Mouse (Mus musculus) retina, postnatal 7 days (tissue): ENCODE data around the gene Adarb1.

ENCODE experiments used
- DNase-seq: peaks from one replicate; pipeline ENCODE4 v3.0.0-alpha.2; 2012; ENCODE audit warnings: low read depth, low spot score

Adarb1 gene

DNA sequence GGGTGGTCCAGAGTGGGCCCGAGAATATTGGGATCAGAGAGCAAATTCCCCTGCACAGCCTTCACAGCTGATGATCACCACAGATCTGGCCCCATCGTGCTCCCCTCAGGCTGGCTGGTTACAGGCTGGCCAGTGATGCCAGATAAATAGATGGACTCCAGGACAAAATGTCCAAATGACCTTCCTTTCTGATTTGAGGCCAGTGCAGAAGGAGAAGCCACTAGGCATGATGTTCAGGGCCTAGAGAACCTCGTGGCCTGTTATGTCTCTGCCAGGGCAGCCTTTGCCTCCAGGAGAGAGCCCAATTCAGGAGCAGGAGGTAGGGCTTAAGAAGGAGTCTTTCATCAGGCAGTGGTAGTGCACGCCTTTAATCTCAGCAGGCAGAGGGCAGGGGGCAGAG is 17.3 kb upstream of the Adarb1 start:
- no peak for DNase-seq

GRCm38 (mm10) chr10:77434457-77435151 is 16.5 kb upstream of the Adarb1 start:
- no peak for DNase-seq

GRCm38 (mm10) chr10:77434076-77434456 is 16.0 kb upstream of the Adarb1 start:
- DNase-seq: no peak

GRCm38 (mm10) chr10:77430771-77431170 is 12.7 kb upstream of the Adarb1 start:
- no peak for DNase-seq

- DNase-seq: no peak
Observed at GRCm38 (mm10) chr10:77429921-77430320, 11.9 kb upstream of the Adarb1 start.

GRCm38 (mm10) chr10:77427610-77428009 is 9.5 kb upstream of the Adarb1 start:
- no peak for DNase-seq

DNA sequence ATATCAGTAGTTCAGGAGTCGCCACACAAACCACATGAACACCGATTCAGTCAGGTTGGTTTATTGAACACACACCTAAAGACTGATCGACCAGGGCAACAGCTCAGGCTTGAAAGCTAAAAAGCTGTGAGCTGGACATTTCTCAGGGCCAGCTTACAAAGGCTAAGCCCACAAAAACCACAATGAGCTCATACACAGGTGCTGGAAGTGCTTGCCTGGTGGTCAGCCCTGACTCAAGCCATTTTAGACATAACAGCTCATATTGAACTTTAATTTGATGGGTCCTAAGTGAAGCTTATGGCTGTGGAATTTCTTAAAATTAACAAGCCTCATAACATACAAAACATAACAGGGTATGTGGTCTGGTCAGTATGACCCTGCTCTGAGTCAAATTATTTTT is 2.1 kb upstream of the Adarb1 start:
- DNase-seq: no peak

DNA sequence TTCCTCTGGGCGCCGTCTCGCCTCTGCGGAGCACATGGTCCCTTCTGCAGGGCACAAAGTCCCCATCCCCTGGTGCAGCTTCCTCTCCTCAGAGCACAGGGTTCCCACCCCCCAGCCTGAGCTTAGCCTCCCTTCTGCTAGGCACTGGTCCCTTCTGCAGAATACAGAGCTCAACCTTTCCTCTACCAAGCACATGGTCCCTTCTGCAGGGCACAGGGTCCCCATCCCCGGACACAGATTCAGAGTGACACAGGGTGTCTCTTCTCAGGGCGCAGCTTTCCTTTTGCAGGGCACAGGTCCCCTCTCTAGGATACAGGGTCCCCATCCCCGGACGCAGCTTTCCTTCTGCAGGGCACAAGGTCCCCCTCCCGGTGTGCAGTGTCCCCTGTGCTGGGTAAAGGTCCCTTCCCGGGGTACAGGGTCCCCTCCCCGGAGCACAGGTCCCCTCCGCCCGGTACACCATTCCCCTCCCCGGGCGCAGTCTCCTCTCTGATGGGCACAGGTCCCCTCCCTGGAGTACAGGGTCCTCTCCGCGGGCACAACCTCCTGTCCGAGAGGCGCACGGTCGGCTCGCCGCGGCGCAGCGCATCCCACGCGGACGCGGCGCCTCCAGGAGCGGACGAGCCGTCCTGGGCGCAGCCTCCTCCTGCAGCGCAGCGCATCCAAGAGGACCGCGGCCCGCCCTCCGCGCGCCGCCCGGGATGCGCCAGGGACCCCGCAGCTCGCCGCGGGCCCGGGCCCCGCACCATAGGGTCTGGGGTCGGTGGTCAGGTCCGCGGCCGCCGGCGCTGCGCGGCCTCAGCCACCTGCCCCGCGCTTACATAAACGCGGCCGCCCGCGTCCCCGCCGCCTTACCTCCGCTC is 599 bp downstream of the Adarb1 start:
- DNase-seq: no peak

DNA sequence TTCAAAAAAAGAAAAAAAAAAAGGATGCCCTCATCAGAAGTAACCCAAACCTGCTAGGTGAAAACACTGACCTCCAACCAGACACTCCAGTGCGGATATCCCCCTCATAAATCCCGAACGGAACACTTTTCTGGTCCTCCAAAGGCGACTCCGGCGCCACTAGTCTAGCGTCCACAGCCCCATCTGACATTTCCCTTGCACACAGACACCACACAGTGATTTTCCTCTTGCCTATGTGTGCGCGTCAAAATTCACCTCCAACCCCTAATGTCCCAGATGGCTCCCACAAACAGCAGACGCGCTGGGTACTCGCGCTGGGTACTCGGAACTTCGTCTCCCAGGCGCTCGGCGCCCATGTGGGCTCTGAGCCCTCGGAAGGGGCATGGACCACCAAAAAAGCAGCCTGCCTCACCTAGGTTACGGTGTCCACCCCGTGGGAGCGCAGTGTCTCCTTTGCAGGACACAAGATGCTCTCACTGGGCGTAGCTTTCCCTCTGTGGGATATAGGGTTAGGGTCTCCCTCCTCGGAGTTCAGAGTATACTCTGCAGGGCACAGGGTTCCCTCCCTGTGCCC is 1.3 kb downstream of the Adarb1 start:
- DNase-seq: no peak

- DNase-seq: no peak
Observed at GRCm38 (mm10) chr10:77415867-77416266, 2.2 kb downstream of the Adarb1 start.

- no peak for DNase-seq
Observed at GRCm38 (mm10) chr10:77413791-77414190, 4.3 kb downstream of the Adarb1 start.

- DNase-seq: no peak
Observed at GRCm38 (mm10) chr10:77409154-77409553, 8.9 kb downstream of the Adarb1 start.

DNA sequence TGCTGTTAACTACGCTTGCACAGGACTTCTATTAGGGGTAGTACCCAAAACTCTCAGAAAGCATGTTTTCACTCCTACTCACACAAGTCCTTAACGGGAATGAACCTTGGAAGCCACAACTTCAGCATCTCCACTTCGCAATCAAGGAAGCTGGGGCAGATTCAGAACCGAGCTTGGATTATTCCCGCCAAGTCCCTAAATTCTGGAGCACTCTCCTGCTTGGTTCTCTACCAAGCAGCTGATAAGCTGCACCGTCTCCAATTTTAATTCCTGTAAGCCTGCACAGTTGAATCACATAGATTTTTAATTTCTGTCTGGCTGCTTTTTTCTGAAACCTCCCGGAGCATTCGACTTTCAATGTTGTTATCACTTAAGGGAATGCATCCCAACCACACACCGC is 9.8 kb downstream of the Adarb1 start:
- no peak for DNase-seq

DNA sequence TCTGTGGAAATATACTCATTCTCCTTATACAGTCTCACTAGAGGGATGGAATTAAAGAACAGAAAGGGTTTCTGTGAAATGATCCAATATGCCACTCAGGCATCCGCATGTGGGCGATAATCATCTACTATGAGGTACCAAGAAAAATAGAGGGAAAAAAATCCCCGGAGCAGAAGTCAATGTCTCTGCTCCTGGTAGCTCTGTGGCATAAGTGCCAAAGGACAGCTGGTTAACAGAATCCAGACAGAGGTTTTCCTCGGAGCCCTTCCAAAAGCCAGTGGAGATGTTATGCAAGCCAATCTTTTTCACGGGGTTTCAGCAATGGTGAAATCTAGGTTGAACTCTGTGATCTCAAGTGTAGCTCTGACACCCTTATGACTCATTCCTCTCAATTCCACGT is 11.6 kb downstream of the Adarb1 start:
- no peak for DNase-seq

- DNase-seq: no peak
Observed at GRCm38 (mm10) chr10:77402463-77402862, 15.6 kb downstream of the Adarb1 start.

DNA sequence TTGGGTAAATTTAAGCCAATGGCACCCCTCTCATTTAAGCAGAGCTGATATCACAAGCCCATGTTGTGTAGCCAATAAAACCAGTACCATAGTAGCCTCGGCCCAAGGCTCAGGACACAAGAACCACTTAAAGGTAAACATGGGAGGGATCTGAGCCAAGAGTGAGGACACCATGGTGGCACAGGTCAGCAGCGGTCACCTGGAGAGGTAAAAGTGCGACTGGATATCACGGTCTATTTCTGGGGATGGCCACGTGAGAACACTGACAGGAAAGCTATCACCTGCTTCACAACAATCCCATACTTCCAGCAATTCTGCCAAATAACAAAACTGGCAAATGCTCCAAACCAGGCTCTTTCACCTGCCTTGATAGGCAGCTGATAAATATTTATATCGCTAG is 17.0 kb downstream of the Adarb1 start:
- no peak for DNase-seq

DNA sequence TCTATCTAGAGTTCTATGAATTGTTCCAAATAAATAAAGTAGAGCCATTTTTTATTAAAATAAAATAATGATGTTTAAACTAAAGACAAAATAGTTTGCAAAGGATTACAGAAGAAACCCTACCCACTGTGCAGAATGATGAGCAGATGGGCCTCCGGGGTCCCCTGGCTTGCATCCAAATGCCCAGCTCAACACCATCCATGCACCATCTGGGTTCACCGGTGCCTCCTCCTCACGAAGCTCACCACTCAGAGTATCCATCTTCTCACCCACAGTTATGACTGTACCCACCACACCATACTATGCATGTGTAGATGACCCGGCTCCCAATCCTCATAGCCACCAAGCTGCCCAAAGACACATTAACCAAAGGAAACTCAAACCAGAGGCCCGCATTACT is 18.1 kb downstream of the Adarb1 start:
- DNase-seq: no peak

GRCm38 (mm10) chr10:77398082-77398481 is 20.0 kb downstream of the Adarb1 start:
- no peak for DNase-seq

DNA sequence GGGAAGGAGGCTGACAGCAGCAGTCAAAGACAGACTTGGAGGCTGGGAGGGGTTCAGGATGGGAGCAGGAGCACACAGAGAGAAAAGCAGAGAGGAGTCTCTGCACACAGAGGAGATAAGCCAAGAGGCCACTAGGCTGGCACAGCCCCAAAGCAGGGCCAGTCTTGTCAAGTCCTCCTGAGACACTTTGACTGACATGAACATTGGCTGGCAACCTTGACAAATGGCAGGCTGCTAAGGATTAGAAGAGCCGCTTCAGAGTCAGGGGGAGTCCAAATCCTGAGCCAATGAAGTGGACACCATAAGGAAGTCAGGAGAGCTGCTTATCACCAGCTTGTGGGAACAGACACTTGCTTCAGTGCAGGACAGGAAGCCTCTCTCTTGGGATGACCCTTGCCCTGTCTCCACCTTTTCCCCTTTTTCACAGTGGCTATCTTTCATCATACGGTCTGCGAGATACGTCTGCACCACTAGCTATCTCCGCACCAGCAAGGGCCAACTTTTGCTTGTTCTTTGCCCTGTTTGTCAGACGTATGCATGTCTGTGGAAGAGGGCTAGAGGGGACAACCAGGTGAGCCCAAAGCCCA is 20.9 kb downstream of the Adarb1 start:
- DNase-seq: no peak

DNA sequence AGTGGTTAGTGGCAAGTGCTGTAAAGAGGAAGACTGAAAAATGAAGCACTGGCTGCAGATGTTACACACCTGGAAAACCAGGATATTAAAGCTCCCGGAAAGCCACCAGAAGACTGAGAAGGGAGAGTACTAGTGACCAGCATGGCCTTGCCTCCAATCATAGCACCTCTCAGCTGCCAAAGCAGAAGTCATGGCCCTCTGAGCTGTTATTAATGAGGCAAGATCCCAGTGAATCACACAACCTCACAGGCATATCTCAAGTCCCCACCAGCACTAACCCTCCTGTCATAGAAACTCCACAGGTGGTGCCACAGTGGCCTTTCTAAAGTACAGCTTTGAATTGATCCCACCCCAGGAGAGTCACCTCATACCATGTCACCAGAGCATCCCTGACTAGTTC is 22.1 kb downstream of the Adarb1 start:
- no peak for DNase-seq

- no peak for DNase-seq
Observed at GRCm38 (mm10) chr10:77391072-77391471, 27.0 kb downstream of the Adarb1 start.

DNA sequence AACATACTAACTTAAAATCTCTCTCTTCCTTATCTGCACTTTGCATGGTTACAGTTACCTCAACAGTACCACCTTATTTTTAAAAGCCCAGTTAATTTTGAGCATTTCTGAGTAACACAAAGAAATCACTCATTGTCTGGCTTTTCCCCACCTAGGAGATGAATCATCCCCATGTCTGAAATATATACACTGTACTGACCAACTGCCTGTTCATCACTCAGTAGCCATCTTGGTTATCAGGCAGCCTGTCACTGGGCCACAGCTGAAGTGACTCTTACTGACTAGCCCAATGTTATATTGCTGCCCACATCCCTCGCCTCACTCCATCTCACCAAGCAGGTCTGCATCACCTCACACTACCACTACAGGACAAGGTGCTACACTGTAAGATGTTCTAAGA is 30.5 kb downstream of the Adarb1 start:
- no peak for DNase-seq
